Mouse (Mus musculus): ENCODE measurements around the gene Hist1h2bj.

The Hist1h2bj gene

DNA sequence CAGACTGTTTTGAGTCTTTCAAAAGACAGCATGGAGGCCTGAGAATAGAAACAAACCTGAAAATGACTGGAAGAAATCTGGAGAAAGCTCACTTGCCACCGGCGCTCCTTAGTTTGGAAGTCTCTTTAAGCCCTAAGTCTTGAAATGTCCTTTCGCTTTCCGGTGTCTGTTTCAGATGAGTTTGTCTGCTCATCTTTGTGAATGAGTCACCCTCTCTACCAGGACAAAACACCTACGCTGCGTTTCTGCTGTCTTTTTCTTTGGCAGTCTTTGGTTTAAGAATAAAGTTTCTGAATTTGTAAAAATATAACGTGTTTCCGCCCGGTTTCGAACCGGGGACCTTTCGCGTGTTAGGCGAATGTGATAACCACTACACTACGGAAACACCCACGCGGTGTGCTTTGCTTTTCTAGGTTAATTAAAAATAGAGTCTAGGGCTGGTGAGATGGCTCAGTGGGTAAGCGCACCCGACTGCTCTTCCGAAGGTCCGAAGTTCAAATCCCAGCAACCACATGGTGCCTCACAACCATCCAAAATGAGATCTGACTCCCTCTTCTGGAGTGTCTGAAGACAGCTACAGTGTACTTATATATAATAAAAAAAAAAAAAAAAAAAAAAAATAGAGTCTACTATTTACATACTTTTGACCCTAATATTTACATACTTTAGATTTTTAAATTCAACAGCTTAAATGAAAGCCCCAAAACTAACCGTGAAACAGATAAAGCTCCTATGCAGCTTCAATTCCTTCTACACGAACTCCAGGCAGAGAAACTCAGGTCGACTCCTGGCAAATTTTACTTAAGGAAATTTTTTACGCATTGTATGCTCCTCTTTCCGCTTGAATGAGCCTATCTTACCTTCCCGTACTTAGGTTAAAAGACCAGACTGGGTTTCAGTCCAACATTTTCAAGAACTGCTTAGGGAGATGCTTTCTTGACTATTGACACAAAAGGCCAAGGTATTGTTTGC lies 27.2 kb upstream of the Hist1h2bj start:
- DNase-seq = peak; percentile 44 to 62

- DNase-seq = no peak
Observed at GRCm38 (mm10) chr13:22019934-22020835, 22.8 kb upstream of the Hist1h2bj start.

DNA sequence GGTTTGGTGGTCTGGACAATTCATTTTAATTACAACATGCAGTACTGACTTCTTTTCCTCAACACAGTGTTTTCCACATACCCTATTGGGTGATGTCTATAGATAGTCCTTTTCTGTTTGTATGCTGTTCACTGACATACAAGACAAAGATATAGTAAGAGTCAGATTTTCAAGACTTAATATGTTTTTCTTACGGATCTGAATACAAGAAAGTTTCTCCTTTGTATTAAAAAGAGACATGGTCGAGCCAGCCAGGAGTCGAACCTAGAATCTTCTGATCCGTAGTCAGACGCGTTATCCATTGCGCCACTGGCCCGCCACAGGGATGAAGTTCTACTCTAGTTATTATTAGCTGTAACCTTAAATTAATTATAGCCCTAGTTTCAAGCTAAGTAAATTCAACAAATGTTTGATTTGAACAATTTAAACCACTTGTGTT lies 22.1 kb upstream of the Hist1h2bj start:
- peak; percentile 27 to 60 for DNase-seq

- DNase-seq = no peak
Observed at GRCm38 (mm10) chr13:22021581-22021980, 21.4 kb upstream of the Hist1h2bj start.

DNA sequence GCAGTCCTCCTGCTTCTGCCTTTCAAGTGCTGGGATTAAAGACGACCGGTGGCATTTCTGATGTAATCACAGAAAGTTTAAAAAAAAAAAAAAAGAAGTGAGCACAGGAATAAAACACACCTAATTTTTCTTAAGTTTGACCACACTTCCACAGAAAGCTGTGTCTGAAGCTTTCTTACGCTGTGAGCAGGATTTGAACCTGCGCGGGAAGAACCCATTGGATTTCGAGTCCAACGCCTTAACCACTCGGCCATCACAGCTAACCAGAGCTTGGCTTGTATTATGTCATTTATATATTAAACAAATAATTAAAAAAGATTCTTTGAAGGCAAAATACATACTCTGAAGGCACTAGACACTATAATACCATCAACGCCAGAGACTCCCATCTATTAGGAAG lies 20.8 kb upstream of the Hist1h2bj start:
- peak; percentile 69 to 83 for DNase-seq

GRCm38 (mm10) chr13:22026058-22027031 lies 16.7 kb upstream of the Hist1h2bj start:
- DNase-seq = peak; percentile 72 to 84

DNA sequence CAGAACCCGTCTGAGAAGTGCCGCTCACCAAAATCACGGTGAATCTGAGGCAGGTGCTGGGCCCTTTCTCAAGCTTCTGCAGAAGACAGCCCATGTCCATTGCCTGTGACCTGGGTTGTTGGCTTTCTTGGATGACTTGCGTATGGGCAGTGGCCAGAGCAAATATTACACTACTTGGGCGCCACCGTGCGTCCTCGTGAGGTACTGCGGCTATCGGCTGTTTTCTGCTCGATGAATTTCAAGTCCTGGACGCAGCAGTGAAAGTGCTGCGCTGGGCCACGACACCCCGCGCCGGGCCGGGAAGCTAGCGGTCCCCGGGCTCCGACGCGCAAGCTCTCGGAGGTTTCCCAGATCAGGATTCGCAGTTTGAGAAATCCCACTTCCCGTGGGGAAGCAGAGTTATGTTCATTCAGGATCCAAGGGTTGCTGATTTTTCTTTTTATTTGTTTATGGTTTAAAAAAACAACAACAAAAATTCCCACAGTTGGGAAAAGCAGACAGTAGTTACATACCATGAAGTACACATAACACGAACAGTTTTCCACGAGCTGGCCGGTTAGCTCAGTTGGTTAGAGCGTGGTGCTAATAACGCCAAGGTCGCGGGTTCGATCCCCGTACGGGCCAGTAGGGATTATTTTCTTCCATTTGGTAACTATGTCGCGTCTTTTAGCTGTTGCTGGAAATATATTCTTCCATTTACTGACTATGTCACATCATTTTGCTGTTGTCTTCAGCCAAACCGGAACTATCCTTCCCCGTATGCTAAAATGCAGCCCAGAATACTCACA lies 14.1 kb upstream of the Hist1h2bj start:
- peak; percentile 95 to 98 for DNase-seq

- DNase-seq = peak in 1 of 2 experiments; percentile 19
Observed at GRCm38 (mm10) chr13:22029928-22030327, 13.1 kb upstream of the Hist1h2bj start.

DNA sequence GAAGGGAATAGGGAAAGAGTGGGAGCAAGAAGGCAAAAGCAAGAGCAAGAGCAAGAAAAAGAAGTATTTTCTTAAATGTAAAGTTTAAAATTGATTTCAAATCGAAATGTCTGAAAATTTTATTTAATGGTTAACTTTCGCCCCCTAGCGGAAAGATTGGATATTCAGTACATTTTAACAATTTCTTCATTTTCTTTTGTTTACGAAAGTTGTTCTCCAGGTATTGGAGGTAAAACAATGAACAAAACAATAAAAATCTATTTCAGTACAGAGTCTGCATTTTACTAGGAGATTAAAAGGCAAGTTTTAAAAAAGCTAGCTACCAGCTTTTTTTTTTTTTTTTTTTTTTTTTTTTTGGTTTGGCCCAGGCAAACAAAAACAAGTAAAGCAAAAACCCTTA lies 12.5 kb upstream of the Hist1h2bj start:
- DNase-seq = no peak

- DNase-seq = no peak
Observed at GRCm38 (mm10) chr13:22033741-22034442, 9.1 kb upstream of the Hist1h2bj start.

DNA sequence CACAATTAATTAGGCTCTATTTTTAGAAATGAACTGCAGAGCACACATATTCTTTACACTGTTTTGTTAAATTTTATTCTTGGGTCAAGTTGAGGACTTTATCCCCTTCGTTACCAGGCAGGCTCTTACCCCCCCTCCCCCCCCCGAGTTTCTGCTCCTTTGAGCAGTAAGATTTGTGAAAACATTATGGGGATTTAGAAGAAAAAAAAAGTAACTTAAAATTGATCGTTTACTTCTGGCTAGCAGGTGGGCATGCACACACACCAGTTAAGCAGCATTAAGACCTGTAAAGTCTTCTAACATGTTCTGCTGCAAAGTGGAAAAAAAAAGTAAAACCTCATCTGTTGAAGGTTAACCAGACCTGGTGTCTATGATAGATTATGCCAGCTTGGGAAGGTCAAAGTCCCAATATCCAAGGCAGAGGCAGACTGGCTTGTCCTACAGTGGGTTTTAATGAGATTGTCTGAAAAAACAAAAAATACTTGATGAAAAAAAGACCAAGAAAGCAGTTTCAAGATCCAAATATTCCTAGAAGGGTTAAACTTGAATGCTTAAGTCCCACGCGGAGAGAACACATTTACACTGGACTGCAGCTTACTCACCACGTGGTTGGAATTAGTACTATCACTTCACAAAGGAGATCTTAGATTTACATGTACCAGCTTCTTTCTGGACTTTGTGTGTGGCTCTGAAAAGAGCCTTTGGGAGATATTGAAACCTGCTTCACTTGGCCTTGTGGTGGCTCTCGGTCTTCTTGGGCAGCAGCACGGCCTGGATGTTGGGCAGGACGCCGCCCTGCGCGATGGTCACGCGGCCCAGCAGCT lies 8.4 kb upstream of the Hist1h2bj start:
- no peak for DNase-seq

DNA sequence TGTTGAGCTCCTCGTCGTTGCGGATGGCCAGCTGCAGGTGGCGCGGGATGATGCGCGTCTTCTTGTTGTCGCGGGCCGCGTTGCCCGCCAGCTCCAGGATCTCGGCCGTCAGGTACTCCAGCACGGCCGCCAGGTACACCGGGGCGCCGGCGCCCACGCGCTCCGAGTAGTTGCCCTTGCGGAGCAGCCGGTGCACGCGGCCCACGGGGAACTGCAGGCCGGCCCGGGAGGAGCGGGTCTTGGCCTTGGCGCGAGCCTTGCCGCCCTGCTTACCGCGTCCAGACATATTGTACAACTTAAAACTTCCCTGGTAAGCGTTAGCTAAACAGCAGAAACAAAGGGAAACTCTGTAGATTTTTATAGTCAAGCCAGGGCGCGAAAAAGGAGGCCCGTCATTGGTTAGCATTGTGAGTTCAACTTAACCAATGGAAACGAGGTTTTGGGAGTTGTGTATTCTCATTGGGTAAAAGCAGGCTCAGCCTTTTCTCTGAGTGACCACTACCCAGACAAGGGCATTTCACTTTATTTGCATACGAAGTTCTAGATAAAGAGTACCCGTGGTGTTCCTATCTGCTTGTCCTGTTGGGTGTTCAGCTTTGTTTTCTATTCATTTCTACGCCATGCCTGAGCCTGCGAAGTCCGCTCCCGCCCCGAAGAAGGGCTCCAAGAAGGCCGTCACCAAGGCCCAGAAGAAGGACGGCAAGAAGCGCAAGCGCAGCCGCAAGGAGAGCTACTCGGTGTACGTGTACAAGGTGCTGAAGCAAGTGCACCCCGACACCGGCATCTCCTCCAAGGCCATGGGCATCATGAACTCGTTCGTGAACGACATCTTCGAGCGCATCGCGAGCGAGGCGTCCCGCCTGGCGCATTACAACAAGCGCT lies 7.5 kb upstream of the Hist1h2bj start, which contains the start of the genes Hist1h2ah and Hist1h2bk:
Gene Hist1h2ah (minus strand): TSS at position 302 of the 882 bp plus-strand sequence.
Gene Hist1h2bk (plus strand): TSS at position 604 of the 882 bp plus-strand sequence.
- peak; percentile 68 to 81 for DNase-seq

GRCm38 (mm10) chr13:22036149-22036956 lies 6.7 kb upstream of the Hist1h2bj start:
- no peak for DNase-seq

DNA sequence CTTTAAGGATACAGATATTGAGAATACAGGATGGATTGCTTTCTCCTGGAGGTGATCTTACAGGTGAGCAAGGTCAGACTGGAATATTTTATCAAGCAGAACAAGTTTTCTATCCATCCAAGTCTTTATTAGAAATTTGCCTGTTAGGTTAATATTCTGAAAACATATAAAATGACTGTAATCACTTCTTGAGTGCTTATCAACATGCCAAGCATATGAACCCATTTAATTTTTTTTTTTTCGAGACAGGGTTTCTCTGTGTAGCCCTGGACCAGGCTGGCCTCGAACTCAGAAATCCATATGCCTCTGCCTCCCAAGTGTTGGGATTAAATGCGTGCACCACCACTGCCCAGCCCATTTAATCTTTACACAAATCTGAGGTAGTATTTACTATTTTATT lies 6.0 kb upstream of the Hist1h2bj start:
- DNase-seq = no peak

DNA sequence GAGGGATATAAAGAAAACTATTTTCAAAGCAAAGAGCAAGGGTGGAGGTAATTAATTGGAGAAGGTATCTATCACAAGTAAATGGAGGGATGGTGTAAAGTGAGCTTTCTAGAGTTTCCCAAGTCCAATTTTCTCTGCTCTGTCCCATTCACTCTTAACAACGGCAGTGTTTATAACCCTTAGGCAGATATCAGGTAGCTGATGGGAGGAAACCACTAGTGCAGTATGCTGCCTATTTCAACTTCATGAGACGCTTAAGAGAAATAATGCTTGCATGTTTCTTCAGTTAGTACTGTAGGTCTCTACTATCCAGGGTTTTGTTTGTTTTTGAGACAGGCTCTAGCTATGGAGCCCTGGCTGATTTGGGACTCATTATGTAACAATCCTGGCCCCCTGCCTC lies 5.6 kb upstream of the Hist1h2bj start:
- DNase-seq = no peak

DNA sequence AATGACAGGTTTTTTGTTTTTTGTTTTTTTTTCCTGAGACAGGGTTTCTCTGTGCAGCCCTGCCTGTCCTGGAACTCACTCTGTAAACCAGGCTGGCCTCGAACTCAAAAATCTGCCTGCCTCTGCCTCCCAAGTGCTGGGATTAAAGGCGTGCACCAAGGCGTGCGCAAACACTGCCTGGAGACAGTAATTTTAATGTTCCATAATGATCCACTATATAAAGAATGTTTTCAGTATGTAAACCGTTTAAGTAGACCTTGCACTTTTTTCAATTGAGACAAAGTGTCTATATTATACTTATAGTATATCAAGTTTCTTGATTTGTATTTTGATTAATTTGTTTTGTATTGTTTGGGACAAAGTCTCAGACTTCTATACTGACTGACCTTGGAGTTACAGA lies 3.6 kb upstream of the Hist1h2bj start:
- no peak for DNase-seq

DNA sequence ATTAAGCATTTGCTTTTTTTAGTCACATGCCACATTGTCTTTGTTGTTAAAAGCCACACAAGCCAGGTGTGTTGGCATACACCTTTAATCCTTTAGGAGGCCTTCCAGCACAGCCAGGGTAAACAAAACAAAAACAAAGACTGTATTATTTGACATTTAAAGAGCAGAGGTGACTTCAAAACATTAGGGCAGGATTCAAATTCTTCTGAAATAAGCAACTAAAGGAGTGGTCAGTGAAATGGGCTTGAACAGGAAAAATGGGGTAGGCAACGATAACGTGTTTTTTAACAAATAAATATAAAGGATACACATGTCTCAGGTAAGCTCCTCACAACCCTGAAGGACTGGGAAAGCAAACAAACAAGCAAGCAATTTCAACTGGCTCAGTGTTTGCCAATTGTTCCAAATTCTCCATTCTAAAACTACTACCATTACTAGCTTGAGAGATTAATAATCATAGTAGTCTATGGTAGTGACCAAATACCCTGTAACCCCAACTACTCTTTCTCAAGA lies 3.0 kb upstream of the Hist1h2bj start:
- no peak for DNase-seq
